ENCODE assay signal across 9 mouse cellular contexts in genomic region chr10:42760329-42760728, GRCm38 (mm10). TPM values are rescaled to one million over a fixed set of nuclear protein-coding genes. Genes with fewer than 3 reads are reported as not detected.
A peak's percentile ranks its signal among the peaks of the same experiment; 100 is the strongest.
DNase-seq lines count a peak whose midpoint lies in the region; ATAC-seq and TF ChIP-seq lines count a peak whose summit lies in the region.
"Had no signal": no experiment of that assay in that cellular context is flagged by ENCODE, and none has a peak within 500 bp of the region (broad histone marks: within the 10 kb centered on the region; RNA-seq: fewer than 3 reads in every experiment).

No protein-coding gene starts in this region.

- DNase-seq in hindbrain, embryonic 10.5 days (ENCODE audit: low spot score), result no peak
- DNase-seq in MEL (ENCODE audit: low read depth, low spot score), result peak; percentile 59
- DNase-seq in cerebellum, postnatal 10 days, result peak; percentile 11 to 15
- DNase-seq in liver, embryonic 13.5 days, result no peak
- DNase-seq in hindbrain, embryonic 14.5 days (ENCODE audit: low spot score), result no peak
- DNase-seq in layer of hippocampus, adult 9-11 months, result no peak

- H3K9me3 ChIP-seq in hindbrain, embryonic 13.5 days, result no peaks in the 10 kb centered on the region
- no peaks in the 10 kb centered on the region for H3K9me3 ChIP-seq in hindbrain, embryonic 10.5 days
- no peaks in the 10 kb centered on the region for H3K9me3 ChIP-seq in MEL (replicated peaks; ENCODE audit: insufficient read depth, low read length)
- no peaks in the 10 kb centered on the region for H3K9me3 ChIP-seq in liver, embryonic 13.5 days (replicated peaks)
- no peaks in the 10 kb centered on the region for H3K9me3 ChIP-seq in stomach, embryonic 15.5 days
- no peaks in the 10 kb centered on the region for H3K9me3 ChIP-seq in hindbrain, embryonic 14.5 days (ENCODE audit: control insufficient read depth, low read length)
- H3K9me3 ChIP-seq: megakaryocyte, embryonic 14.5 days had no signal

- no peaks in the 10 kb centered on the region for H3K27me3 ChIP-seq in hindbrain, embryonic 13.5 days
- no peaks in the 10 kb centered on the region for H3K27me3 ChIP-seq in hindbrain, embryonic 10.5 days (ENCODE audit: insufficient read depth, poor library complexity, severe bottlenecking)
- H3K27me3 ChIP-seq in MEL (ENCODE audit: control insufficient read depth in 1 of 2, insufficient read depth in 2 of 2, low read length in 2 of 2), result peaks cover 5 to 9% of the 10 kb centered on the region in 2 experiments; a peak in 3 of 4 replicates
- no peaks in the 10 kb centered on the region for H3K27me3 ChIP-seq in liver, embryonic 13.5 days
- no peaks in the 10 kb centered on the region for H3K27me3 ChIP-seq in stomach, embryonic 15.5 days (replicated peaks)
- H3K27me3 ChIP-seq in hindbrain, embryonic 14.5 days (ENCODE audit: control insufficient read depth, insufficient read depth, low read length), result no peaks in the 10 kb centered on the region

- WGBS in hindbrain, embryonic 13.5 days, result 58% methylated on average over 8 of the region's 8 CpGs
- 57% methylated on average over 8 of the region's 8 CpGs for WGBS in hindbrain, embryonic 10.5 days
- 46% methylated on average over 8 of the region's 8 CpGs for WGBS in liver, embryonic 13.5 days (ENCODE audit: insufficient replicate concordance)
- WGBS in stomach, embryonic 15.5 days, result 56% methylated on average over 8 of the region's 8 CpGs
- WGBS in hindbrain, embryonic 14.5 days, result 60% methylated on average over 8 of the region's 8 CpGs

- no peak for TF ChIP-seq POLR2A in MEL (IDR thresholded peaks at IDR 0.05; ENCODE audit: control insufficient read depth in 1 of 2, insufficient read depth in 1 of 2, low read depth in 1 of 2, low read length in 2 of 2, poor library complexity in 1 of 2)

- H3K4me2 ChIP-seq in hindbrain, embryonic 13.5 days, result peak overlapping the region; percentile 60; the same call in 1 of the 2 replicates
- H3K4me2 ChIP-seq in liver, embryonic 13.5 days, result peak overlapping the region; percentile 85
- peak overlapping the region; percentile 58; the same call in 1 of the 2 replicates for H3K4me2 ChIP-seq in stomach, embryonic 15.5 days
- H3K4me2 ChIP-seq in hindbrain, embryonic 14.5 days (replicated peaks), result no peak overlapping the region

- no peak for TF ChIP-seq EP300 in MEL (IDR thresholded peaks at IDR 0.05; ENCODE audit: low read depth in 1 of 2, low read length in 2 of 2)

- no peak overlapping the region for H3K27ac ChIP-seq in hindbrain, embryonic 13.5 days
- H3K27ac ChIP-seq in hindbrain, embryonic 10.5 days, result no peak overlapping the region
- no peak overlapping the region for H3K27ac ChIP-seq in MEL (ENCODE audit: control insufficient read depth, low read depth, low read length)
- H3K27ac ChIP-seq in liver, embryonic 13.5 days, result no peak overlapping the region
- no peak overlapping the region for H3K27ac ChIP-seq in stomach, embryonic 15.5 days
- no peak overlapping the region for H3K27ac ChIP-seq in hindbrain, embryonic 14.5 days

- peaks cover 35% of the 10 kb centered on the region for H3K79me2 ChIP-seq in MEL (ENCODE audit: control insufficient read depth, insufficient read depth, low read length, poor library complexity)

- H3K4me1 ChIP-seq in hindbrain, embryonic 13.5 days (replicated peaks), result peaks cover 34% of the 10 kb centered on the region
- H3K4me1 ChIP-seq in hindbrain, embryonic 10.5 days (replicated peaks), result peaks cover 32% of the 10 kb centered on the region
- peaks cover 4 to 5% of the 10 kb centered on the region in 2 experiments; a peak in 3 of 4 replicates for H3K4me1 ChIP-seq in MEL (ENCODE audit: control insufficient read depth in 1 of 2, insufficient read depth in 2 of 2, low read length in 2 of 2)
- peaks cover 39% of the 10 kb centered on the region for H3K4me1 ChIP-seq in liver, embryonic 13.5 days (replicated peaks)
- peaks cover 11% of the 10 kb centered on the region; the same call in 1 of the 2 replicates for H3K4me1 ChIP-seq in stomach, embryonic 15.5 days
- peaks cover 25% of the 10 kb centered on the region for H3K4me1 ChIP-seq in hindbrain, embryonic 14.5 days (replicated peaks; ENCODE audit: control insufficient read depth, insufficient read depth, low read length)

- no peak overlapping the region for H3K9ac ChIP-seq in hindbrain, embryonic 13.5 days
- H3K9ac ChIP-seq in MEL (ENCODE audit: control insufficient read depth, low read depth, low read length, poor library complexity, severe bottlenecking), result peak overlapping the region; percentile 55
- no peak overlapping the region for H3K9ac ChIP-seq in liver, embryonic 13.5 days
- no peak overlapping the region for H3K9ac ChIP-seq in stomach, embryonic 15.5 days
- H3K9ac ChIP-seq in hindbrain, embryonic 14.5 days, result no peak overlapping the region

- H3K36me3 ChIP-seq in hindbrain, embryonic 13.5 days, result no peaks in the 10 kb centered on the region
- H3K36me3 ChIP-seq in hindbrain, embryonic 10.5 days, result no peaks in the 10 kb centered on the region
- H3K36me3 ChIP-seq in MEL (ENCODE audit: control insufficient read depth in 1 of 2, insufficient read depth in 2 of 2, low read length in 2 of 2), result peaks cover 0 to 17% of the 10 kb centered on the region in 2 experiments; a peak in 3 of 4 replicates
- H3K36me3 ChIP-seq in liver, embryonic 13.5 days, result no peaks in the 10 kb centered on the region
- no peaks in the 10 kb centered on the region for H3K36me3 ChIP-seq in stomach, embryonic 15.5 days
- no peaks in the 10 kb centered on the region for H3K36me3 ChIP-seq in hindbrain, embryonic 14.5 days (replicated peaks; ENCODE audit: control insufficient read depth, insufficient read depth)

- TF ChIP-seq RAD21 in MEL (IDR thresholded peaks at IDR 0.05; ENCODE audit: low read depth, low read length), result no peak

- TF ChIP-seq CTCF in MEL (IDR thresholded peaks at IDR 0.05 in 2 of 3, conservative IDR thresholded peaks at IDR 0.05 in 1 of 3; ENCODE audit: control insufficient read depth in 1 of 3, insufficient read depth in 1 of 3, low read depth in 2 of 3, low read length in 3 of 3, poor library complexity in 1 of 3, severe bottlenecking in 1 of 3), result peak in 2 of 3 experiments; percentile 24 to 30; a peak in 3 of 6 replicates

- no peak overlapping the region for H3K4me3 ChIP-seq in hindbrain, embryonic 13.5 days
- H3K4me3 ChIP-seq in hindbrain, embryonic 10.5 days, result no peak overlapping the region
- peak overlapping the region; percentile 60 to 98 for H3K4me3 ChIP-seq in MEL (ENCODE audit: control insufficient read depth in 1 of 2, insufficient read depth in 1 of 2, low read depth in 2 of 2, low read length in 2 of 2)
- H3K4me3 ChIP-seq in liver, embryonic 13.5 days (replicated peaks), result no peak overlapping the region
- no peak overlapping the region for H3K4me3 ChIP-seq in stomach, embryonic 15.5 days (replicated peaks)
- H3K4me3 ChIP-seq in hindbrain, embryonic 14.5 days (replicated peaks; ENCODE audit: low read length), result no peak overlapping the region

- no peak for ATAC-seq in hindbrain, embryonic 13.5 days (ENCODE audit: low FRiP score)
- ATAC-seq in liver, embryonic 13.5 days (ENCODE audit: low read depth), result no peak
- ATAC-seq in stomach, embryonic 15.5 days (ENCODE audit: insufficient read depth, low FRiP score, low read depth), result no peak
- no peak for ATAC-seq in hindbrain, embryonic 14.5 days (ENCODE audit: low FRiP score)

TF ChIP-seq in MEL, 35 proteins besides CTCF, POLR2A, EP300 and RAD21:
- TF ChIP-seq GATA1 (IDR thresholded peaks at IDR 0.05; ENCODE audit: low read depth, low read length) (no peak), JUND (IDR thresholded peaks at IDR 0.05; ENCODE audit: low read depth, low read length) (no peak), ZC3H11A (IDR thresholded peaks at IDR 0.05; ENCODE audit: low read depth, low read length) (no peak), SMC3 (IDR thresholded peaks at IDR 0.05; ENCODE audit: low read depth, low read length) (no peak), BHLHE40 (IDR thresholded peaks at IDR 0.05; ENCODE audit: borderline replicate concordance, low read depth, low read length) (no peak), NELFE (IDR thresholded peaks at IDR 0.05; ENCODE audit: low read depth, low read length) (no peak), ELF1 (IDR thresholded peaks at IDR 0.05; ENCODE audit: low read depth, low read length) (no peak), MAFK (IDR thresholded peaks at IDR 0.05; ENCODE audit: borderline replicate concordance, low read depth, low read length) (no peak), MAZ (IDR thresholded peaks at IDR 0.05; ENCODE audit: low read depth, low read length) (no peak), ZNF384 (IDR thresholded peaks at IDR 0.05; ENCODE audit: low read depth, low read length) (no peak), ETS1 (IDR thresholded peaks at IDR 0.05; ENCODE audit: low read depth, low read length) (no peak)

RNA-seq across cellular contexts. Expression of gene Sec63, which starts 1.0 kb away (rescaled TPM):
- 23.7 and 23.9 TPM in 2 replicates for polyA plus RNA-seq in hindbrain, embryonic 13.5 days (2015; fragmentation: Nextera tagmentation; extraction: Ambion mirVana)
- 23.5 and 27.1 TPM in 2 replicates for polyA plus RNA-seq in hindbrain, embryonic 10.5 days (2016; fragmentation: Nextera tagmentation; extraction: Ambion mirVana)
- total RNA-seq in MEL (2012; rRNA removed), result 16.1 and 18.2 TPM in 2 replicates
- polyA plus RNA-seq in MEL (2012; ENCODE audit: insufficient read depth in 1 of 2, insufficient read length in 2 of 2, low read depth in 1 of 2, low replicate concordance in 2 of 2, missing spikeins in 1 of 2), result 100 to 1,000 TPM in 1 of 2 experiments, 10 to 100 TPM in 1; 41.8 to 119 TPM
- 9.8 and 10.5 TPM in 2 replicates for polyA plus RNA-seq in liver, embryonic 13.5 days (2015; fragmentation: Nextera tagmentation; extraction: Ambion mirVana)
- polyA plus RNA-seq in stomach, embryonic 15.5 days (2015; fragmentation: Nextera tagmentation; extraction: Ambion mirVana), result 24.3 and 27.3 TPM in 2 replicates
- polyA plus RNA-seq in hindbrain, embryonic 14.5 days (2014; fragmentation: Nextera tagmentation; extraction: Ambion mirVana), result 17.2 and 17.6 TPM in 2 replicates

Comparison
In these comparisons a context has a peak if more than half of its experiments do, and no peak if none do; other contexts are left out.
1. H3K4me3 ChIP-seq: peak in MEL (2 of 2); none in hindbrain, embryonic 13.5 days (single experiment), hindbrain, embryonic 10.5 days (single experiment), liver, embryonic 13.5 days (single experiment), stomach, embryonic 15.5 days (single experiment) and hindbrain, embryonic 14.5 days (single experiment).
2. DNase-seq: peak in MEL (single experiment) and cerebellum, postnatal 10 days (2 of 2); none in hindbrain, embryonic 10.5 days (single experiment), liver, embryonic 13.5 days (single experiment), hindbrain, embryonic 14.5 days (single experiment) and layer of hippocampus, adult 9-11 months (single experiment).